Mouse (Mus musculus) right cerebral cortex, postnatal 10 days (tissue): ENCODE data around the gene Scn1b.
A peak's percentile ranks its signal among the peaks of the same experiment; 100 is the strongest.

Experiments used
- DNase-seq, 2 experiments: peaks; one replicate each; pipeline ENCODE4 v3.0.0; 2021; ENCODE audit warnings: low spot score in 2 of 2

Gene Scn1b

DNA sequence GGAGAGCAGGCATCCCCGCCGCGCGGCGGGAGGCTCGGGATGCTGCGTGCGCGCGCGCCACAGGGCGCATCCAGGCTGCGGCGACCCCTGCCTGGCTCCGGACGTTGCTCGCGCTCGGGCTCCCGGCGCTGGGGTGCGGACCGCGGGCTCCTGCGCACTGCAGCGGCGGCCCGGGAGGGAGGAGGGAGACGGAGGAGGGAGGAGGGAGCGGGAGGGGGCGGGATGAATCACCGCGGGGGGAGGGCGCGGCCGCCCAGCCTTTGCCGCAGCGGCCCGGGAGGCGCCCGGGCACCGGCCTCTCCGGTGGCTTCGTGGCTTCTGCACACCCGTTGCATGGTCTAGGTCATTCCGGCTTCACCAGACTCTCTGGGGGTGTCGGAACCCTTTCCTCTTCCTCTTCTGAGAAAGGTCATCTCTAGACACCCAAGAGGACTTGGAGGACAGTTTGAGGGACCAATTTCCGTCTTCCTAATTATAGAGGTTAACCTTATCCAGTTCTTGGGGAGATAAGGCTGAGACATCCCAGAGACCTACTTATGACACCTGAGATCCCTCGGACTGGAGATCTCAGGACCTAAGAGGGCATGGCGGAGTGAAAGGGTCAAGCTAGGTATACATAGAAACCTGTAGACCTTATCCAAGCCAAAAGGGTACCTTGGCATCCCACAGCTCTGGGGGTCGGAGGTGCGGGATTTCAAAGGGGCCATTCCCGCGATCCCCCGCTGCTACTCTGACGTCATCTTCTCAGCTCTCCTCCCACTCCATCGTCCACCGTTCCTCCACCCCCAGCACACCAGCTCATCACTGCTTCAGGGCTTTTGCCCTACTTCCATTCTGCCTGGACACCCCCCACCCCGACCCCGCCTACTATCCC, at the start of gene Scn1b:
TSS of gene Scn1b (minus strand) at position 153 of the 874 bp plus-strand sequence.
- peak; percentile 79 to 86 for DNase-seq

DNA sequence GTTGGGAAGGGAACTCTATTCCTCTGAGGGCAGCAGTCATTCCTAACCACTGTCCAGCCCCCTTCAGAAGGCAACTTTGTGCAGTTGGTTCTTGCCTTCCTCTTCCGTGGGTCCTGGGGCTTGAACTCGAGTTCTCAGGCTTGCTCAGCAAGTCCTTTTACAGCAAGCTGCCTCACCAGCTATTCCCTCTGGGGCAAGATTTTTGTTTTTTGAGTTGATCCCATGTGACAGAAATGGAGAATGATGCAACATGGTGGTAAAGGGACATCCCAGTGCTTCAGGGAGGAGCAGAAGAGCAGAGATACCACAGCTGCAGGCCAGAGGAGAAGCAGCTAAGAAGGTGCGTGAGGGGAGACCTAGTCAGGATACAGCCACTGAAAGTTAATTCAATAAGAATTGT, 48.3 kb upstream of the Scn1b start:
- no peak for DNase-seq

DNA sequence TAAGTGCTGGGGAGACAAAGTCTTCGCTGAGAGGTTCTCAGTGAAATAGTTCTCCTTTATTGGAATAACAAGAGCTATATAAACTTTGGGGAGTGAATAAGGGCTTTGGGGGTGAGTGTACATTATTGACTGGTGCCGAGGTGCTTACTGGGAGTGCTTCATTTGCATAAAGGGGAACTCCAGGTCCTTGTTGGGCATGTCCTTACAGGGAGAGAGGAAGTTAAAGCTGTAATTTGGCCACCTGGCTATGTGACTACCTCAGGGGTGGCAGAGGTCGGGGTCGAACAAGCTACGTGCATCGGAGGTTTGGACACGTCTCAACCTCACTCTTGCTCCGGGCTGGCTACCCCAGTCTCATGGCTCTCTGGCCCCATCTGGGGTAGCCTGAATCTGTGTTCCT, 47.7 kb upstream of the Scn1b start:
- peak in 1 of 2 experiments; percentile 25 for DNase-seq

- no peak for DNase-seq
Measured at GRCm38 (mm10) chr7:31172238-31172637, 45.4 kb upstream of the Scn1b start.

DNA sequence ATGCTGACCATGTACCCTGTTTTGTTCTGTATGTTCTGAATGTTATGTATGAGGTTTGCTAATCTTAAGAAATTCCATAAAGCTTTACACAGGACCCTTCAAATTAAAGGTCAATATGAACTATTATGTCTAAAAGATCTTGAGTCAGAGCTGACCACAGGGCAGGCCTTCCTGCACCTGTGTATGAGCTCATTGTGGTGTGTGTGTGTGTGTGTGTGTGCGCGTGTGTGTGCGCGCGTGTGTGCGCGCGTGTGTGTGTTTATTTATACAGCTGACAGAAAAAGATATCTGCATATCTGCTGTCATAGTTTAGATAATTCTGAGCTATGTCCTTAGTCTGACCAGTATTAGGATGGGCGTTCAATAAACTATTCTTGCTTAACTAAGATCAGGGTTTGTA, 43.7 kb upstream of the Scn1b start:
- no peak for DNase-seq

- DNase-seq = peak in 1 of 2 experiments; percentile 32
Measured at GRCm38 (mm10) chr7:31168412-31168811, 41.6 kb upstream of the Scn1b start.

DNA sequence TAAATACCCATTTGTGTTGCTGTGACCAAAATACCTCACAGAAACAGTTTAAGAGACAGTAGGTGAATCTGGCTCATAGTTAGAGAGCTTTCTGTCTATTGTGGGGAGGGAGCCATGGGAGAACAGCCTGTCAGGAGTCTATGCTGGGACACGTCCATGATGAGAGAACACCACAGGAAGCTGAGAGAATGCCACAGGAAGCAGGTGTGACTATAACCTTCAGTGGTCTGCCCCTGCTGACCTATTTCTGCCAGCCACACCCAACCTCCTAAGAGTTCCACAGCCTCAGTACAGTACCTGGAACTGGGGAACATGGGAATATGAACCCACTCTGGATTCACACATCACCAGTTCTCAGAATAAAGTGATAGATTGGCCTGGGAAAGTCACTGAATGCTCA, 37.9 kb upstream of the Scn1b start:
- no peak for DNase-seq

DNA sequence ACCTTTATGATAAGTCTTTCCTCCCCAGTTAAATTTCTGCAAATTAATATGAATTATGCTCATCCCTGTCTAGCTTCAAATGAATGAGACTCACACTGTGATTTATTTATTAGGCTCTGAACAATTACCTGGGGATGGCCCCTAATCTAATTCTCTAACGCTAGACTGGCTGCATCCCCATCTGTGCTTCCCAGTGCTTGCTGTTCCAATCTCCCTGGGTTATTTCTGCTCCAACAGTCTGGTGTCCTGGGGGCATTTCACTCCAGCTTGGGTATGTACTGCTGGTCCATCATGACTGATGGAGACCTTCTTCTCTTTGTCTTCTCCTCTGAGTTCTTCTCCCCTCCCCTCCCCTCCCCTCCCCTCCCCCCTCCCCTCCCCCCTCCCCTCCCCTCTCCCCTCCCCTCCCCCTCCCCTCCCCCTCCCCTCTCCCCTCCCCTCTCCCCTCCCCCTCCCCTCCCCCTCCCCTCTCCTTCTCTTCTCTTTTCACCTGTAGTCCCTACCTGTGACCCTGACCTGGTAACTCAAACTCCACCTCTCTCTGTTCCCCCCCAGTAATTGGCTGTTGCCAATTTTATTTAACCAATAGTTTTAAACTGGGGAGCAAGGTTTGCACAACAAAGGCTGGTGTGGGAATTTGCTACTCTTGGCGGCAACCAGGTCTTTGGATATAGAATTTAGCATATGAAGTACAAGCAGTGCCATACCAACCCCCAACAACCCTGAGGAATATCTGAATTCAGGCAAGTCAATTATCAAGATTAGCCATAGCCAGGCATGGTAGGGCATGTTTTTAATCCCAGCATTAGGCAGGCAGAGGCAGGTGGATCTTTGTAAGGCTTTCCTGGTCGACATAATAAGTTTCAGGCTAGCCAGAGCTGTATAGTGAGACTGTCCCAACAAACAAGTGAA, 37.1 kb upstream of the Scn1b start:
- no peak for DNase-seq

DNA sequence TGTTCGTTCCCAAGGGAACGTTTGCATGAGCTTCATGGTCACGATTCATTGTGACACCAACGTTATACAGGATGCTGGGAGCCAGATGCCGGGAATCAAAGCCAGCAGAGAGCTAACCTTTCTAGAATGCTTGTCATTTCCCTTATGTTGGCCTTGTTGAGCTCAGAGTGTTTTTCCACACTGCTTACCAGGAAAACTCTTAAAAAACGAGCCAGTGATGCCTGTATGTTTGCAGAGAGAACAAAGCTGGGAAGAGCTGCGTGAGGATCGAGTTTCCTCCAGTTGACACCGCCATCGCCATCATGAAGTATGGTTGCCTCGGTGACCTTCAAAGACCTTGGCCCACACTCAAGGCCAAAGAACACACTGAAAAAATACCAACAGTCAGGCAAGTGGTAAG, 35.5 kb upstream of the Scn1b start:
- DNase-seq = no peak

DNA sequence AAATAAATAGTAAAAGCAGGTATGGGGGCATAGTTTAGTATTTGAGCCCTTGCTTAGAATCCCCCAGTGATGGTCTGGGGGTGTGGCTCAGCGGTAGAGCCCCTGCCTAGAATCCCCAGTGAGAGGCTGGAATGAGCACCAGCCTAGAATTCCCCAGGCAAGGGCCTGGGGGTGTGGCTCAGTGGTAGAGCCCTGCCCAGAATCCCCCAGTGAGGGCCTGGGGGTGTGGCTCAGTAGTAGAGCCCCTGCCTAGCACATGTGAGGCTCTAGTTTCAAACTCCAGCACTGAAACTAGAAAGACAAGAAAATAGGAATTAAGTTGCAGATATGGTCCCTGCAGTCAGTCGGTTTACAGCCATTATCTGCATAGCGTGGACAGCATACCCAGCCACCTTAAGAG, 35.0 kb upstream of the Scn1b start:
- DNase-seq = no peak

GRCm38 (mm10) chr7:31161246-31161645, 34.4 kb upstream of the Scn1b start:
- DNase-seq = no peak

- DNase-seq = no peak
Measured at GRCm38 (mm10) chr7:31160763-31161162, 34.0 kb upstream of the Scn1b start.

DNA sequence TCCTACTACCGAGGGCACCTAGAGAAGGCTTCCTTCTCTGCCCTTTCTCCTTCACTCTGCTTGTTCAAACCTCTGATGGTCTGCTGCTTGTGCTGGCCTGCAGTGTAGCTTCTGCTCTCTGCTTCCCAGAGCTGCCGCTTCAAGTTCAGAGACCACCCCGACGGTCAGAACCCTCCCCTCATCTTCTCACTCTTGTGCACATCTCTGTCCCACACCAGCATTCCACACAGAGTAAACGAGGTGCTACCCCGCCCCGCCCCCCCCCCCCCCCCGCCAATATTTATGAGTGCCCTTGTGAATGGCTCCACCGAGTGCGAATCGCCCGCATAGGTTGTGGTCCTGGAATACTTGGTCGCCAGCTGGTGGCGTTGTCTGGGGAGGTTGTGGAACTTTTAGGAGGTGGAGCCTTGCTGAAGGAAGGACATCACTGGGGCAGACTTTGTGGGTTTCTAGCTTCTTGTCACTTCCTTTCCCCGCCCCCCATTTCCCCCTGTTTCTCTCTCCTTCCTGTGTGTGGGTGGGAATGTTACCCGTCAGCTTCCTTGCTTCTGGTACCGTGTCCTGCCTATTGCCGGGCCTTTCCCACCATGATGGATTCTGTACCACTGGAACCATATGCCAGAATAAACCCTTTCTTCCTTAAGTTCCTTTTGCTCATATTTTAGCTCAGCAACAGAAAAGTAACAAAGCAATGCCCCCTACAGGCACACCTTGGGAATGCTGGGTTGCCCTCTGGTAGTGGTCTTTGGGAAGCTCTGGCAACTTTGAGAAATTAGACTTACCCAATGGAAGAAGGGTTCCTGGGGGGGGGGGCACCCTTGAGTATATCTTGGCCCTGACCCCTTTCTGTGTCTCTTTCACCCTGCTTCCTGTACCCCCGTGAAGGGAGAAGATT, 29.5 kb upstream of the Scn1b start:
- peak in 1 of 2 experiments; percentile 36 for DNase-seq

GRCm38 (mm10) chr7:31155296-31156033, 28.7 kb upstream of the Scn1b start, which contains the start of gene Gramd1a:
Gene Gramd1a, minus strand, starts transcription at chr7:31155896.
- DNase-seq = peak in 1 of 2 experiments; percentile 20

GRCm38 (mm10) chr7:31153536-31154320, 26.9 kb upstream of the Scn1b start:
- DNase-seq = no peak

DNA sequence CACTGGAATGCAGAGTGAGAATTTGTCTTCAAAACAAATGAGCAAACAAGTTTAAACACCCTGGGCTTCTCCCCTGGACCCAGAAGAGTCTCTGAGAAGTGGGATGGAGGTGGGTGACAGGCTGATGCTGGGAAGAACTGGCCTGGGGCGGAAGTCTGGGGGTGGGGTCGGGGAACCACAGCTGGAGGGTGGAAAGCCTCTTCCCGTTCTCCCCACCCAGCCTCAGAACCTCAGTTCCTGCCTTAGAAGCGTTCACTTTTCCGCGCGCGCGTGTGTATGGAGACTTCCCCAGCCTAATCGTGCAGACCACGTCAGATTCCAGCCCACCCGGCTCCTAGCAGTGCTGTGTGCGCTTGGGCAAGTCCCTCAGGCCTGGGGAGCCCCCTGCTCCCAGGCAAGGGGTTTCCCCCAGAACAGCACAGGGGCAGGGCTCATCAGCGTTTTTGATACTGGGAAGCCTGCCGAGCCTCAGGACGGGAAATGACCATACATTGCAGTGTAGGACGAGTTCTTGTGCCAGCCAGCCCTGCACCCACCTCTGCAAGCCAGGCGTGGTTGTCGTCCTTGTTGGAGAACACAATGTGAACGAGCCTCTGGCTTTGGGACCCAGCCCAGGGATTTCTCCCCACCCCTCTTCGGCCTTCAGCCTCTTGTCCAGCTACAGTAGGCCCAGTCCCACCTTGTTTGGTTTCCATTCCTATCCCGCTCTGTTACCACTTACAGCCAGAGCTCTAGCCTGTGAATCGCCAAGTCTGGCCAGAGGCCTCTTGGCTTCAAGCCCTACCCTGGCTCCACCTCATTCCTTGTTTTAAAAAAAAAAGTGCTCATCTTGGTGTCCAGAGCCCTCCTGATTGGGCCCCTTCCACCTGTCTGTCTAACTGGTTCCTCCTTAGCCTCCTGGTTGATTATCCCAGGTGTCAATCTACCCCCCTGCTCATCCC, 24.8 kb upstream of the Scn1b start:
- peak; percentile 76 to 78 for DNase-seq

- DNase-seq = peak; percentile 92
Measured at GRCm38 (mm10) chr7:31150566-31151300, 23.9 kb upstream of the Scn1b start.
